15 mouse cellular contexts compared by ENCODE assay signal in genomic region chrY:90728251-90728904, GRCm38 (mm10). TPM values are rescaled to one million over a fixed set of nuclear protein-coding genes. Genes with fewer than 3 reads are reported as not detected.
A peak's percentile ranks its signal among the peaks of the same experiment; 100 is the strongest.
DNase-seq lines count a peak whose midpoint lies in the region; ATAC-seq lines count a peak whose summit lies in the region.
"Not testable (repeated sequence)": the region's sequence is repeated elsewhere in the genome, so short reads cannot be mapped to it uniquely, and the experiment has no call there.
"Had no signal": no experiment of that assay in that cellular context is flagged by ENCODE, and none has a peak within 500 bp of the region (broad histone marks: within the 10 kb centered on the region; RNA-seq: fewer than 3 reads in every experiment).

No protein-coding gene starts in this region.

- 0 out of 2 replicates have a peak, but pooled peaks have one; percentile 23 for ATAC-seq in heart, embryonic 11.5 days (replicated peaks; ENCODE audit: insufficient number of reproducible peaks, low FRiP score, low TSS enrichment)

- not testable (repeated sequence) for H3K4me1 ChIP-seq in heart, embryonic 11.5 days (ENCODE audit: control insufficient read depth, insufficient read depth, low read length)

- H3K27me3 ChIP-seq in heart, embryonic 11.5 days (ENCODE audit: control insufficient read depth, insufficient read depth, low read length) = not testable (repeated sequence)

- WGBS in heart, embryonic 11.5 days (ENCODE audit: insufficient replicate concordance) = 77% methylated on average over 13 of the region's 13 CpGs

- not testable (repeated sequence) for H3K27ac ChIP-seq in heart, embryonic 11.5 days (ENCODE audit: low read depth, low read length)

- H3K4me3 ChIP-seq in heart, embryonic 11.5 days (ENCODE audit: low read depth, low read length) = not testable (repeated sequence)

- H3K9me3 ChIP-seq in heart, embryonic 11.5 days (replicated peaks; ENCODE audit: control insufficient read depth, low read length) = not testable (repeated sequence)

- not testable (repeated sequence) for H3K9ac ChIP-seq in heart, embryonic 11.5 days (ENCODE audit: low read depth, low read length)

- peak; percentile 6 for DNase-seq in MN1 (ENCODE audit: low spot score)
- peak; percentile 16 to 45 for DNase-seq in cerebellum, postnatal 14 days
- DNase-seq in kidney, postnatal 10 days = peak; percentile 15
- peak; percentile 26 to 45 for DNase-seq in lung, postnatal 4 days
- DNase-seq in ovary, postnatal 36 days (ENCODE audit: low spot score) = peak; percentile 5
- DNase-seq in testis, postnatal 14 days (ENCODE audit: low spot score) = peak; percentile 35

- not testable (repeated sequence) for H3K36me3 ChIP-seq in heart, embryonic 11.5 days (ENCODE audit: control insufficient read depth, insufficient read depth, low read length)

- not testable (repeated sequence) for H3K4me2 ChIP-seq in heart, embryonic 11.5 days

RNA-seq across cellular contexts. Expression of gene Gm21860, which starts 26.2 kb away (rescaled TPM):
- polyA plus RNA-seq in heart, embryonic 11.5 days (2014; fragmentation: Nextera tagmentation; extraction: Ambion mirVana) = not detected in 2 replicates
- polyA plus RNA-seq: cortical plate, adult 2 months; embryonic facial prominence, embryonic 14.5 days; forebrain, embryonic 12.5 days; intestine, postnatal 0 days; liver, embryonic 15.5 days; macrophage; midbrain, embryonic 13.5 days; stomach, embryonic 16.5 days had no signal

RNA-seq across cellular contexts. Expression of gene Gm47283, which starts 56.2 kb away (rescaled TPM):
- polyA plus RNA-seq in heart, embryonic 11.5 days (2014; fragmentation: Nextera tagmentation; extraction: Ambion mirVana) = not detected in 2 replicates
- polyA plus RNA-seq: cortical plate, adult 2 months; embryonic facial prominence, embryonic 14.5 days; forebrain, embryonic 12.5 days; intestine, postnatal 0 days; liver, embryonic 15.5 days; macrophage; midbrain, embryonic 13.5 days; stomach, embryonic 16.5 days had no signal
